8 mouse cellular contexts compared by ENCODE assay signal in the genomic region with DNA sequence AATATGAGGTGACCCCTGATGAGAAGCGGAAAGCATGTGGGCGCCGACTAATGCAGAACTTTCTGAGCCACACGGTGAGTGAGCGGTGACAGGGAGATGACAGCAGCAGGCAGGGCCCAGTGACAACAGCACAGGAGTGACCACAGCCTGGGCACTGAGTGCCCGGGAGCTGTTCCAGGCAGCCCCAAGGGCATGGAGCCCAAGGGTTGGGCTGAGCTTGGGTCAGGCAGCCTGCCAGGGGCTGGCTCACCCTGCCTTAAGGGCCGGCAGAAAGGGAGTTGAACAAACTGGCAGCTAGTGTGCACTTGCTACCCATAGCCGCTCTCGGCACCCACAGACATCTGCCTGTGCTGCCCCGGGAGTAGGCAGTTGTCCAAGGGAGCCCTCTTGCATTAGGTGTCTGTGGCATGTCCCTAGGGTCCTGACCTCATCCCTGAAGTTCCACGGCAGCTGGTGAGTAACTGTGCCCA.
DNase-seq lines count a peak whose midpoint lies in the region.

No protein-coding gene starts in this region.

- DNase-seq in cerebellum, adult 11-12 months = peak; percentile 58
- DNase-seq in cerebellum, adult 11 months = no peak
- peak; percentile 67 for DNase-seq in ovary, adult 18-20 months (ENCODE audit: low spot score)
- DNase-seq in ovary, postnatal 14 days (ENCODE audit: low spot score) = no peak
- peak; percentile 86 to 88 for DNase-seq in heart, adult 9 months (ENCODE audit: low spot score in 2 of 2)
- peak; percentile 50 for DNase-seq in right cerebral cortex, postnatal 4 days
- DNase-seq in kidney, adult 8-10 months = no peak
- DNase-seq in spleen, postnatal 4 days (ENCODE audit: low spot score in 2 of 2) = no peak

Comparison
In these comparisons a context has a peak if more than half of its experiments do, and no peak if none do; other contexts are left out.
1. DNase-seq: peak in cerebellum, adult 11-12 months (single experiment), ovary, adult 18-20 months (single experiment), heart, adult 9 months (2 of 2) and right cerebral cortex, postnatal 4 days (single experiment); none in cerebellum, adult 11 months (single experiment), ovary, postnatal 14 days (single experiment), kidney, adult 8-10 months (0 of 2) and spleen, postnatal 4 days (0 of 2).